Mouse (Mus musculus) retina, postnatal 1 day (tissue): ENCODE data around the gene Lsm10.

Experiments used
- DNase-seq: peaks from one replicate; pipeline ENCODE4 v3.0.0-alpha.2; 2012

Gene Lsm10

DNA sequence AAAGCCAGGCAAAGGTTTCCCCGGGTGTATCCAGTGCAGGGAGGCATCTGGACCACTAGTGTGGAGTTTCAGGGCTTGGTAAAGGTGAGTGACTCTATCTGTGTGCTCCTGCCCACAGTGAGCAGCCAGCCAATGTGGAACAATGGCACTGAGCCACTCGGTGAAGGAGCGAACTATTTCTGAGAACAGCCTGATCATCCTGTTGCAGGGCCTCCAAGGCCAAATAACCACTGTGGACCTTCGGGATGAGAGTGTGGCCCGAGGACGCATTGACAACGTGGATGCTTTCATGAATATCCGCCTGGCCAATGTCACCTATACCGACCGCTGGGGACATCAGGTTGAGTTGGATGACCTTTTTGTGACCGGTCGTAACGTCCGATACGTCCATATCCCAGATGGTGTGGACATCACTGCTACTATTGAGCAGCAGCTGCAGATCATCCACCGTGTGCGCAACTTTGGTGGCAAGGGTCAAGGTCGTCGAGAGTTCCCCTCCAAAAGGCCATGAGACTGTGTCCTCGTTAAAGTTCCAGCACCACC lies 1.4 kb downstream of the Lsm10 start:
- DNase-seq = no peak

DNA sequence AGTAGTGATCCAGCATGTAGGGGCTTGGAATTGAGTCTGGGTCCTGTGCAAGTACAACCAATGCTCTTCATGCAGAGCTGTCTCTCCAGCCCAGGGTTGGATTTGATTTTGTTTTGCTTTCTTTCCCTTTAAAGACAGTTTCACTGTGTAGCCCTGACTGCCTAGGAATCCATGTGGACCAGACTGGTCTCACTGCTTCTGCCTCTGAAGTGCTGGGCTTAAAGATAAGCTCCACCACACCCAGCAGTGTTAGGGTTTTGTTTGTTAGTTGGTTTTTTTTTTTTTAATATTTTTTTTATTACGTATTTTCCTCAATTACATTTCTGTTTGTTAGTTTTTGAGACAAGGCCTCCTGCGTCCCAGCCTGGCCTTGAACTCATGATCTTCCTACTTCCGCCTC lies 2.9 kb downstream of the Lsm10 start:
- no peak for DNase-seq

DNA sequence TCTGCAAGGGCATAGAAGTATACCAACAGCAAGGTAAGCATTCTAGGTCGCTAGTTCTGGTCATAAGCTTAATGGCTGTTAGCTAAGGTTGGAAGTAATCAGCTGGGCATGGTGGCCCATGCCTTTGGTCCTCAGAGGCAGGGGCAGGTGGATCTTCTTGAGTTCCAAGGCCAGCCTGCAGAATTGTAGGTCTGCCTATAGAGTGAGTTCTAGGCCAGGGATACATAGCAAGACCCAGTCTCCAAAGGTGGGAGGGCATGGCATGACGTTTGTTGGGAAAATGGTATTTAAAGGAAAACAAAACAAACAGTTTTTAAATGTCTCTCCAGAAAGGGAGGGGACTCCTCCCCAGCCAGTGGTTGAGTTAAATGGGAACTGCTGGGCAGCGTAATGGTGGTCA lies 4.3 kb downstream of the Lsm10 start:
- DNase-seq = no peak

DNA sequence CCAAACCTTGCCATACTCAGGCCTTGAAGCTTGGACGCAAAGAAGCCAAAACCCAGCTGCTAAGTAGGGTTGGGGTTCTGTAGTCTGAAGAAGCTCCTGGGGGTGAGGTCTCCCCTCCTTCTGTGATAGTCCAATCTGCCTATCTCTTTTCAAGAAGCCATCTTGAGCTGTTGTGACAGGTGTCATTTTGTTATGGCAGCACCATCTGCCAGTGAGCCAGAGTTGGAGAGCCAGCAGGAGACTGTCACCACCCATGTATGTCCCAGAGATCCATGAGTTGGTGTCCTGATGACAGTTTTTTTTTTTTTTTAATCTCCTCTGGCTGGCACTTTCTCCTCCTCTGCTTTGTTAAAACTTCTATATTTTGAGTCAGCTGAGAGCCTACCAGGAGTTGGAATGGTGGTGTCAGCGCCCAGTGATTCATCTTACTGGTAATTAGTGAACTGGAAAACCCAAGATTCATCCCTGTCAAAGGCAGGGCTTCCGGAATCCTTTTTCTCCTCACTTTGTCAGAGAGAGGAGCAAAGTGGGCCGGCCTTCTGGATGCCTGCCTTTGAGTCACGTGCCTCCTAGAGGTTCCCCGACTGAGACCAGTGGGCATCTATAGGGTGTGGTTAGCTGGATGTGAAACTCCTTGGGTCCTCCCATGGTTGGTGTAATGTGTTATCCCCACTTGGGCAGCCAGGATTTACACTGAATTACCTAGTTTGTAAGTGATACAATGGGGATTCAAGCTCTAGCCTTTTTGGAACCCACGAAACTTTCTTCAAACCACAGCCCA lies 5.8 kb downstream of the Lsm10 start:
- no peak for DNase-seq

DNA sequence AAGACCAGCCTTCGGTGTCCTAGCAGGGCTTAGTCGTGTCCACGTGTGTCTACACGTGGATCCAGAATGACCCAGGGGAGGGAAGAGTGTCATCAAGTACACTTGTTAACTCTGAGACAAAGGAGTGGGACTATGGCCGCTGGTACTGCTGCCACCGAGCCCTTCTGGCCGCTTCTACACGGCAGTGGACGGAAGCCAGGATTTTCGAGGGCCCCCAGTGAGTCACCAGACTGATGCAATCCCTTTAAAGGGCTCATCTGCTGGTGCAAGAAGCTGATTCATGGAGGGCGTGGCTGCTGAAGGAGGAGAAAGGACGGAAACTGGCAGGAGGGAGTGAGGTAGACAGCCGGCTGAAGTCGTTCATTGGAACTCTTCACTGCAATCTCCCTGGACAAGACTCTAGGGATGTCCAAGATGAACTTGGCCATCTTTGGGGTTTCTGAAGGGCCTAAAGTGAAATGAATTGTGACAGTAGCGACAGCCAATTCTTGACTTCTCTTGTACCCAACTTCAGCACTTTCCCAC lies 6.7 kb downstream of the Lsm10 start:
- DNase-seq = peak; percentile 84

DNA sequence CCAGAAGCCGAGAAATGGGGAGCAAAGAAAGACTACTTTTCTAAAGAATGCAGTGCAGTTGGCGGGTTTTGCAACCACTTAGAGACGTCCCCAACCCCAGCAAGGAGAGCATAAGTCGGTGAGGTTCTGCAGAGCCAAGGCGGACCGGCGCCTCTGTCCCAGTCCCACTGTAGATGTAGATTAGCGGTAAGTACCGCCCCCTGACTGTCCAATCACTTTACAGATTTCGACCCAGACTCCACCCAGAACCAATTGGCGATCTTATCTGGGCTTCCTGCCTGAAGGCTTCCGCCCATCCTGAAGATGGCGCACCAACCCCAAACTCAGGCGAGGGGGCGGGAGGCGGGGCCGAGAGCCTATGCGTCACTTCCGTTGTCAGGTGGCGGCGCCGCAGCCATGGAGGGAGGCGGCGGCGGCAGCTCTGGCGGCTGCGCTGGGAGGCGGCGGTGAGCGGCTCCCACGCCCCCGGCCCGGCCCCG lies 7.2 kb downstream of the Lsm10 start, which contains the start of gene Stk40:
Gene Stk40, plus strand, starts transcription at position 368 of the 479 bp plus-strand sequence.
- peak; percentile 99 for DNase-seq

DNA sequence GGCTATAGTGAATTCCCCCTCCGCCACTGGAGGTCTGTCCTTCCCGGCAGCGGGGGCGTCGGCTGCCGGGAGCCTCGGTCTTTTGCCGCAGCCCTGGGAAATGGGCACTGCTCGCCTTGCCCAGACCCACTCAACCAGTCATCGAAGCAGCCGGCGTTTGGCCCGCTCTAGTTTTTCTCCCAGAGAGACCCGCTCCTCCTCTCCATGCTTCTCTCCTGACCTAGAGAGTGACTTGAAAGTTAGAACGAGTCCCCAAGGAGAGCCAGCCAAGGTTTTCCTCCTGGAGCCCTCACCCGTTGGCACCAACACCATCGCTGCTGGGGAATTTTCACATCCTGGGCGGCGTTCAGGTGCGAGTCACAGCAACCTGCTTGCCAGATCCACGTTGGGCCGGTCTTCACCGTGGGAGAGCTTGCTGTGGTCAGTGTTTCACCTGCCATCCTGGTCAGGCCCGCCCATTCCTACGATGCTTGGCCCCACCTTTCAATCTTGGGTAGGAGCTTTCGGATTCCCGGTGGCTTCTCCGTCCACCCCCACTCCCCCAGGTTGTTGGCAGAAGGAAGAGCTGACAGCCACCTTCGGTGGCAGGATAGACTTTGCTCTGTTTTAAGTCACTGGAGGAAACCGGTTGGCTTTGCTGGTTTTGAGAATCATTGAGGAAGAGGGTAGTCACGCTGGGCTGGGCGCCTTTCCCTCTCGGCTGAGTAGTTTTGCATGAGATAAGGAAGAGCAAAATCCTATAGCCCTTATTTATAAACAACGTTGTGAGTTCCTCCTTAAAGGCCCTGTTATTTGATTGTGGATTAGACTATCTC lies 8.0 kb downstream of the Lsm10 start:
- DNase-seq = no peak

DNA sequence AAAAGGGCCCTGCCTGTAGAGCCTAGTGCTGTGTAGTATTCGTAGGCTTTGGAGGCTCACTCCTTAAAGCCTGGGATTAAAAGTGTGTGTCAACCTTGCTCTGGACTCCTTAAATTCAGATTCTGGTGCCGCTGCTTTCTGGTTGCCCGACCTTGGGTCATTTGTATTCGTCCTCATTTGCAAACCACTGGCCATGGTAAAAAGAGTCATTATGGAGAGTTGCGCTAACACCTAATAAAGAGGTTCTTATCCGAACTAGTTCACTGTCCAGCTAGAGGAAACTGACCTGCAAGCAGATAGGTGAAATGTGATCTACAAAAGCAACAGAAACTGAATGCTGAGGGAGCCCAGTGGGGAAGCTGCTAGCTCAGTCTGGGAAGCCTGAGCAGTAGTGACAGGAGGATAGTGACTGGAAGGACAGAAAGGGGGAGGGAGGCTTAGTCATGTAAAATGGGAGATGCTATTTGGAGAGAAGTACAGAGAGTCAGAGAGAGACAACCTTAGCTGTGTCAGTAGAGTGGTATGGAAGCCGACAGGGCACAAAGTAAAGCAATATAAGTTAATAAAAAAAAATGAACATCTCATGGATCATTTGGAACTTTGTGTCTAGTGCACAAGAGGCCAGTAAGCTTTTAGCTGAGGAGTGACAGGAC lies 8.8 kb downstream of the Lsm10 start:
- no peak for DNase-seq

DNA sequence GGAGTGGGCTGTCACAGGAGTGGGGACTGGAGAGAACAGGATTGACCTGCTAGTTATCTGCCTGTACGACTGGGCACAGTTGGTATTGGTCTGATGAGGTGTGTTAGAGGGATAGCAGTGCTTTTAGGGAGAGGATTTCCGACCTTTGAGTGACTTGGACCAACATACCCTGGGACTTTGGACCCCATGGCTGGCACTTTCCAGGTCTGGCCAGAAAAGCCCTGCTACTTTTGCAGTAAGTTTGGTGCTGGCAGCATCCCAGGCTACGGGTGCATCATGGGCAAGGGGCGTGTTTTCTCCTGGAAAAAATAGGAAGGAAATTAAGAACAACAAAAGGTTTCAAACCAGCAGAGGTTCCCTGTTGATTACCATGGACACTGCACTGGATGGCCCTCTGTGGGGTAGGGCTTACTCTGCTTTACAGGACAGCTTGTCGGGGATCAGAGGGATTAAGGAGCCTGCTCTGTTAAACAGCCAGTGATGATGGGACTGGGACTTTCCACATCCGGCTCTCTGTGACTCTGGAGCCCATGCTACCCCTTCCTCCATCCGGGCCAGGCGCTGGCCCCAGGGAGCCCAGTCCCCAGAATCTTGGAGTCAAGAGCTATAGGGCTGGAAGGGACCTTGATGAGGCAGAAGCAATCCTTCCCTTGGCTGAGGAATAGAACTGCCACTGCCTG lies 11.8 kb downstream of the Lsm10 start:
- DNase-seq = peak; percentile 69

DNA sequence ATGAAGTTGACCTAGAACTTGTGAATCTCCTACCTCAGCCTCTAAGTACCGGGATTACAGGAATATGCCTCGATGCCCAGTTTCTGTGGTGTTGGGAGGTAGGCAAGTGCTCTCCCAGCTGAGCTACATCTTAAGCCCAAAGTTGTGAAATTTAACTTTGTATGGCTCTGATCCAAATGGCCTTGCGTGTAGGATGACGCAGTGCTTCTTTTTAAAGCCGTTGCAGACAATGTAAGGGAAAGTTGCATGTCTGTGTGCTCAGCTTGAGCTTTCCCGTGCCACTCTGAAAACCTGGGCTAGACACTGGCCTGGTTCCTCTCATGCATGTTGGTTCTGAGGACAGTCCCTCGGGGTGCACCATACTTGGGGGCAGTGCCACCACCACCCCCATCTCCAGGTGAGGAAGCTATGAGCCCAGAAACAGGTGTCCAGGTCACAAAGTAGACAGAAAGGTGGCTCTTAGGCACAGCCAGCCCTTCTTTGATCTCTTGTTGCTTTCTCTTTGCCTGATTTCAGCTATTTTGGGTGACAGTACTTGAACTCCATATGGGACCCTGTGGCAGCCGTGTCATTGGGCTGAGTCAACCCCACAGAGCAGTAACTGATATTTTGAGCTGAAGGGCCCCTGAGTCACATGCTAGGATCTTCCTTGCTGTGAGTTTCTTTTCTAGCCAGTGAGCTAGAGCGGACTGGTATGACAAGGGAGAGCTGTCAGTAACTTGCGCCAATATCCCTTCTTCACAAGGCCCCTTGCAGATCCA lies 13.4 kb downstream of the Lsm10 start:
- DNase-seq = no peak

DNA sequence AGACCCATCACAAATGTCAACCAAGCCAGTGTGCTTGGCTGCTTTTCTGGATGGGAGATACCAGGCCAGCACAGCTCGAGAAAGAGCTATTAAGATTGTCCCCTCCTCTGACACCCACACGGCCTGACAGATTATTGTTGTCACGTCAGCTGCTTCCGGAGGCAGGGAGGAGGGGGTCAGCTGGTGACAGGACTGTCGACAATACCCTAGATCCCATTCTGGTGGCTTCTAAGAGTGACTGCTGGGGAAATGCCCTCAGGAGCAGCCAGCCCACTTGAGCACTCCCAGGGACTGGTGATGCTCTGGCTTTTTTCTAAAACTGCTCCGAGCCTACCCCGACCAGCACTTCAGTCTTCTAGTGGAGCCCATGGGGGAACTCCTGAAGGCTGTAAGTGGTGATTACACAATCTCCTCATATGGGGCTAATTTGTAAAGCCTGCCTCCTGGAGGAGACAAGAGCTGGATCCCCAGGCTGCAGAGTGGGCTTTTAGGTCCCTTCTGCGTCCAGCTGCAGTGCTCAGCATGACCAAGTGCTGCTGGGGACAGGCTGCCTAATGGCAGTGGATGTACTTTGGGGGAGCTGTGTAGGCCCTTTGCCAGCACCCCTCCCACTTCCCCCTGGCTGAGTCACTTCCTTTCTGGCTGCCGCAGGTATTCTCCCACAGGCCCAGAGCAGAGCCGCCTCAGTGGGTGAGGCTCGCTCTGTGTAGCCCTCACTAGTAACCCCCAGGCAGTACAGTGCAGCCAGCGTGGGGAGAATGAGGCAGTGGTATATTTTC lies 14.1 kb downstream of the Lsm10 start:
- DNase-seq = peak; percentile 71

DNA sequence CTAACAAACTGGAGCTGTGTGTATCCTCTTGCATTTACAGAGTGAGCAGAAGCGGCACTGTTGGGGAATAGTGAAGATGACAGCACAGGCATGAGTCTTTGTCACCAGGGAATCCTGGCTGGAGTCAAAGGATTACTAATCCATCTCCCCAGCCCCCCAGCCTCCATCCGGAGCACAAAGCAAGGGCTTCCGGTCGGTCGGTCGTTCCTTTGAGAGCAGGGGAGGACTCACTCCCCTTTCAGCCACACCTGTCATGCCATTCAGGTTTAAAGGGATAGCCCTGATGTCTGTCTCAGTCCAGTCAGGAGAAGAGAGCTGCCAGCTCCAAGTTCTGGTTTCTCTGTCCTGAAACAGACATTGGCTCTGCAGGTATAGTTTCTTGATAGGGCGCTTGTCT lies 14.7 kb downstream of the Lsm10 start:
- peak; percentile 20 for DNase-seq

DNA sequence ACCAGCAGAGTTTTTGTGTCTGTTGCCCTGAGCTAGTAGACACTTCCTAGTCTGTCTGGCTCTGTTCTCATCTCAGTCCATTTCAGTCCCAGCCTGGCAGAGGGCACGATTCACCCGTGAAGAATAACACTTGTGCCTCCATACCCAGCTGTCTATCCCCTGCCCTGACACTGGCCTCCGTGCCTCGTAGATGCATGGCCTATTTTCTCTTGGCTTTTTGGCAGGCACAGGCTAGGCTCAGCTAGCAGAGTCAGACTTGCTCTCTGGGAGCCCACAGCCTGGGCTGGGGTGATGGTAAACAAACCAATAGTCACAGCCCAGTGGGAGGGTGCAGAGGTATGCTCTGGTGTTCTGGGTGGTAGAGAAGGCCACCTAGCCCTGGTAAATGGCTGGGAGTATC lies 16.8 kb downstream of the Lsm10 start:
- DNase-seq = peak; percentile 30

DNA sequence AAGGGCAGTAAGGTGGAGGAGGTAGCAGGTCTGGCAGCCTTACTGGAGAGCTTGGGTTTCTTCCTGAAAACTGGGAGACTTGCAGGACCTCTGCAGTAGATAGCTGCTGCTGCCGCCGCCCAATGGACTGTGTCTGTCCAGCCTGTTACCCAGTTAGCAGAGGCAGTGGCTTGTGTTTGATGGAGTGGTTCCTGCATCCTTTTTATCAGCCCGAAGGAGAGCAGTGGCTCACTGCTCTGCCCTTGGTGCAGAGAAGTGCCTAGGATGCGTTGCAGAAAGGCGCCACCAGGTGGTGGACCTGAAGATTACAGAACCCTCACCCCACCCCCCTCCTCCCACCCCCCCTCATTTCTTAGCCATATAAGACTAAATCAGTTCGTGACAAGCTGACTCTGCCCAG lies 17.5 kb downstream of the Lsm10 start:
- DNase-seq = peak; percentile 63

DNA sequence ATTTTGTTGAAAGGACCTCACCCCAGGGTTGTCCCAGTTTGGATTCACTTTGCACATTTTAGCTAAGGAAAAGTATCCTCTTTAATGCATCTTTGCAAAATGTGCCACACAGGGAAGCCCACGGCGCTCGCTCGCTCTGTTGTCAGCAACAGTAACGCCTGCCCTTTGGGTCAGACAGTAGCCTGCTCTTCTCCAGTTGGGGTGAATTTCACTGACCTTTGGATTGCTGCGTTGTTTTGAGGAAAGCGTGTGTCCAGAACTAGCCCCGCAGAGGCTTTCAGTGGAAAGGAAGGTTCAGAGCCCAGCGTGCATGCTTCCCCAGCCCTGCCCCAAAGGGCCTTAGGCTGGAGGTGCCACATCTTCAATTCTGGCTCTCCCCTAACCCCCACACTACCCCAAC lies 19.0 kb downstream of the Lsm10 start:
- no peak for DNase-seq

DNA sequence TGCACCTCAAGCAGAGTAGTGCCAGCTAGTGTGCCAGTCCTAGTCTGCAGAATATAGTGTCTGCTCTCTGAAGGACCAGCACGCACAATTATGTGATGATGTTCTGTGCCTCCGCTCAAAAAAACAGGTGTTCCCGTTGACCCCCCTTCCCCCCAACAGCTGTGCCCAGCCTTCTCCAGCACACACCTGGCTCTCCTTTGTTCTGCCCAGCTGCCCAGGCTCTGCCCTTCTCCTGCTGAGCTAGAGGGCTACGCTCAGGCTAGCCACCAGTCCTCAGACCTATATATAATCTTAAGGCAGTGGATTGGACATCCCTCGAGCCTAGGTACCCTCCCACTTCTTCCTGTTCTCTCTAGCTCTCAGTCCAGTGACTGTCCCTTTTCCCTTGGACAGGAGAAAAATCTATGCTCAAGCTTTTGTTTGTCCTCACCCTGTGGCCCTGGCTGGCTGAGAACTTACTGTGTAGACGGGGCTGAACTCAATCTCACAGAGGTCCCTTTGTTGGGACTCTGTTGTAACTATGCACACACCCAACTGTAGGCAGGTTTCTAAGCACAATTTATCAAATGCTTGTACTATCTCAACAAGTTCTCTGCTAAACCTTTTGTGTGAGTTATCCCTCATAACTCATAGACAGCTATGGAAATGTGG lies 19.6 kb downstream of the Lsm10 start:
- DNase-seq = no peak

DNA sequence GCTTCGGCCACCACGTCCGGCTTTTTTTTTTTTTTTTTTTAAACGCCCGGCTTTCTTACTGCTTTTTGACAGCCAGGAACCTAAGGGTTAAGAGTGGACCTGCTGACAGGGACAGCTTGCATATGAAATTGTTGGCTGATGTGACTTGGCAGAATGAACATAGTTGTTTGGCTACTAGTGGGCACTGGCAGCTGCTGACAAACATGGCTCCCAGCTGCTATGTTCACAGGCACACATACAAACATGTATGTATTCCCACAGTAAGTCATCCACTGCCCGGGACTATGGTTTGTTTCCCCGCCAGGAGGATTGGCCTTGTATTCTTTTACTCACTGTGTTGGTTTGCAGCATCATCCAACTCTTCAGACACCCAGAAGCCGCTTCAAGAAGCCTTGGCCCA lies 20.7 kb downstream of the Lsm10 start:
- DNase-seq = peak; percentile 21

DNA sequence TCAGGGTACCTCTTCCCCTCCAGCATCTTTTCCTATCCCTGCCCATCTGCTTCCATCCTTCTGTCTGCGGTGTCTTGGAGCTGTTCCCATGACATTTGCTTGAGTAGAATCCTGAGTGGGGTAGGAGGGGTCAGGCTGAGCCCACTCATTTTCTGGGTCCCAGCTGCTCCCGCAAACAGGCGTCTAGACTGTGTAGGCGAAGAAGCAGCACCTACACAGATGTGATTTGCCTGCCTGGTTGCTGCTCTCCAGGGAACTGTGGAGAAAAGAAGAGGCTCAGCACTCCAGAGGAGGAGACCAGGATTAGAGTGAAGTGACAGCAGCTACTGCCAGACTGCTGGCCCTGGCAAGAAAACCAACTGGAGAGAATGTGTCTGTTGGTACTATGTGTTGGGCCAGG lies 22.2 kb downstream of the Lsm10 start:
- DNase-seq = no peak

DNA sequence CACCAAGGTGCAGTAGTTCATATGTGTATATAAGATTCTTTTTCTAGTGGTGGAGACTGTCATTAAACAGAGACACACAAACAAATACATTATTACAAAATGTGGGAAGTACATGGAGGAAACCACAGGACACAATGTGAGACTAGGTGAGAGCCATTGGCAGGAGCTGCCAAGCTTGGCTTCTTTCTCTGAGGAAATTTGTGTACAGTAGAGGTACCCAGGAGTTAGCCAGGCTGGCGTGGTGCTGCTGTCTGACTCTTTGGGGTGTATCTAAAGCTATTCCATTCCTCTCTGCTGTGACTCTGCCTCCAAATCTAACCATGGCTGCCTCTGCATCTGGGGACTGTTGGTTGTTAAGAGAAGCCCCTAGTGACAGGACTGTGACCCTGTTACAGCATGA lies 22.6 kb downstream of the Lsm10 start:
- no peak for DNase-seq

DNA sequence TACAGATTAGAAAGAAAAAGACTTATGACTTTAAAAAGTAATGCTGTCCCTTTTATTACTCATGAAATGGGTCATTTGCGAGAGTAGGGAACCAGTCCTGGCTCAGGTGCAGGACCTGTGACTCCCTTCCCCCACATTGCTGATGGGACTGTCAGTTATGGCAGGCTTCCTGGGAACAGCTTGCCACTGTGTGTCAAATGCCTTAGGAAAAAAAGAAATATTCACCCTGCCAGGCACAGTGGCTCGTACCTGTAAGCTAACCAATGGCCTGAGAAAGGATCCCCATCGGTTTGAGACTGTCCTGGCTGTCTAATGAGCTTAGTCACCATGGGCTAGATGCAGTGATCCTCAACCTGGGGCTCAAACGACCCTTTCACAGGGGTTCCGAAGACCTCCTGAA lies 23.6 kb downstream of the Lsm10 start:
- DNase-seq = no peak
